Mouse (Mus musculus) lung, adult 2 months (tissue): ENCODE measurements around the gene Scn8a. TPM values are rescaled to one million over a fixed set of nuclear protein-coding genes. Genes with fewer than 3 reads are reported as not detected.

ENCODE experiments used
- DNase-seq: peaks from one replicate; pipeline ENCODE4 v3.0.0; 2022
- H3K4me1 ChIP-seq: fragments of 200-500 bp; 2 replicates; pipeline ENCODE4 v1.6.1; 2011; ENCODE audit warnings: low read length; ENCODE audit not compliant: control insufficient read depth, insufficient read depth
- H3K4me3 ChIP-seq: fragments of 200-500 bp; replicated peaks from 2 replicates; pipeline ENCODE3; 2011; ENCODE audit warnings: low read depth, mild to moderate bottlenecking, control low read depth, low read length; ENCODE audit errors: extremely low read depth
- CTCF ChIP-seq: fragments of 200-500 bp; IDR thresholded peaks from 2 replicates; pipeline ENCODE4 v1.5.1; 2011; ENCODE audit warnings: mild to moderate bottlenecking, low read length, control low read depth; ENCODE audit not compliant: insufficient read depth
- POLR2A ChIP-seq: fragments of 200-500 bp; IDR thresholded peaks from 2 replicates; pipeline ENCODE4 v1.6.1; 2011; ENCODE audit warnings: low read depth, mild to moderate bottlenecking, control low read depth, low read length, borderline replicate concordance; ENCODE audit errors: extremely low read depth
- WGBS: fragments of 180-500 bp; shearing (Covaris S2); methylation state at CpG from one replicate; pipeline ENCODE4 v1.1.7; 2018; 5-methylcytosine and 5-hydroxymethylcytosine counted together
- polyA plus RNA-seq: library from polyadenylated mRNA; depleted of rRNA; stranded (reverse); fragments of >200 nt; gene quantifications from 2 replicates; pipeline ENCODE4 v1.2.3, GENCODE M21; 2012

Scn8a gene
- polyA plus RNA-seq, 1 experiment: 0.27 TPM

GRCm38 (mm10) chr15:101082236-101082635, 212.6 kb downstream of the Scn8a start:
- Histone ChIP-seq H3K4me1 (peaks cover 10% of the 10 kb centered on the region), H3K4me3 (no peak overlapping the region)
- TF ChIP-seq CTCF (no peak), POLR2A (no peak)
- no peak for DNase-seq
- 47% methylated on average over 4 of the region's 4 CpGs for WGBS

- no peak for DNase-seq
- no peak for TF ChIP-seq CTCF
- no peak for TF ChIP-seq POLR2A
- WGBS: 73% methylated on average over 10 of the region's 10 CpGs
- Histone ChIP-seq H3K4me1 (peaks cover 4% of the 10 kb centered on the region), H3K4me3 (no peak overlapping the region)
Measured at GRCm38 (mm10) chr15:101084499-101084898, 214.8 kb downstream of the Scn8a start.

- no peak for DNase-seq
- 64% methylated on average over 9 of the region's 9 CpGs for WGBS
- TF ChIP-seq POLR2A (no peak), CTCF (no peak)
- Histone ChIP-seq H3K4me1 (peaks cover 4% of the 10 kb centered on the region; the same call in 1 of the 2 replicates), H3K4me3 (no peak overlapping the region)
Measured at GRCm38 (mm10) chr15:101086451-101086850, 216.8 kb downstream of the Scn8a start.

GRCm38 (mm10) chr15:101086956-101087355, 217.3 kb downstream of the Scn8a start:
- DNase-seq: peak; percentile 46
- no peak for TF ChIP-seq CTCF
- no peak overlapping the region for H3K4me3 ChIP-seq
- peaks cover 4% of the 10 kb centered on the region; the same call in 1 of the 2 replicates for H3K4me1 ChIP-seq
- 31% methylated on average over 3 of the region's 3 CpGs for WGBS

GRCm38 (mm10) chr15:101088291-101088690, 218.6 kb downstream of the Scn8a start:
- WGBS: 75% methylated on average over 4 of the region's 4 CpGs
- Histone ChIP-seq H3K4me3 (no peak overlapping the region), H3K4me1 (no peaks in the 10 kb centered on the region)
- TF ChIP-seq POLR2A: no peak
- TF ChIP-seq CTCF: no peak
- no peak for DNase-seq

GRCm38 (mm10) chr15:101091551-101091950, 221.9 kb downstream of the Scn8a start:
- no peak for TF ChIP-seq POLR2A
- TF ChIP-seq CTCF: no peak
- 96% methylated on average over 8 of the region's 8 CpGs for WGBS
- Histone ChIP-seq H3K4me3 (no peak overlapping the region), H3K4me1 (no peaks in the 10 kb centered on the region)
- DNase-seq: no peak

- TF ChIP-seq POLR2A (no peak), CTCF (no peak)
- DNase-seq: no peak
- H3K4me3 ChIP-seq: no peak overlapping the region
- 59% methylated on average over 14 of the region's 14 CpGs for WGBS
- H3K4me1 ChIP-seq: no peaks in the 10 kb centered on the region
Measured at GRCm38 (mm10) chr15:101092121-101092828, 222.6 kb downstream of the Scn8a start.

GRCm38 (mm10) chr15:101092829-101093648, 223.4 kb downstream of the Scn8a start:
- 68% methylated on average over 25 of the region's 25 CpGs for WGBS
- Histone ChIP-seq H3K4me3 (no peak overlapping the region), H3K4me1 (no peaks in the 10 kb centered on the region)
- DNase-seq: no peak
- no peak for TF ChIP-seq POLR2A

GRCm38 (mm10) chr15:101093988-101094387, 224.3 kb downstream of the Scn8a start:
- no peak for DNase-seq
- WGBS: 82% methylated on average over 6 of the region's 6 CpGs
- TF ChIP-seq CTCF: no peak
- H3K4me3 ChIP-seq: no peak overlapping the region
- H3K4me1 ChIP-seq: no peaks in the 10 kb centered on the region

- H3K4me1 ChIP-seq: no peaks in the 10 kb centered on the region
- TF ChIP-seq POLR2A: no peak
- TF ChIP-seq CTCF: no peak
- no peak overlapping the region for H3K4me3 ChIP-seq
- WGBS: 76% methylated on average over 9 of the region's 9 CpGs
- DNase-seq: no peak
Measured at GRCm38 (mm10) chr15:101094979-101095378, 225.3 kb downstream of the Scn8a start.
